Mouse (Mus musculus) B cell, adult 2 months (primary cell): ENCODE measurements around the gene Nhp2.

Experiments used
- DNase-seq, 2 experiments: peaks; one replicate each; pipeline ENCODE4 v3.0.0; 2022

Gene Nhp2

DNA sequence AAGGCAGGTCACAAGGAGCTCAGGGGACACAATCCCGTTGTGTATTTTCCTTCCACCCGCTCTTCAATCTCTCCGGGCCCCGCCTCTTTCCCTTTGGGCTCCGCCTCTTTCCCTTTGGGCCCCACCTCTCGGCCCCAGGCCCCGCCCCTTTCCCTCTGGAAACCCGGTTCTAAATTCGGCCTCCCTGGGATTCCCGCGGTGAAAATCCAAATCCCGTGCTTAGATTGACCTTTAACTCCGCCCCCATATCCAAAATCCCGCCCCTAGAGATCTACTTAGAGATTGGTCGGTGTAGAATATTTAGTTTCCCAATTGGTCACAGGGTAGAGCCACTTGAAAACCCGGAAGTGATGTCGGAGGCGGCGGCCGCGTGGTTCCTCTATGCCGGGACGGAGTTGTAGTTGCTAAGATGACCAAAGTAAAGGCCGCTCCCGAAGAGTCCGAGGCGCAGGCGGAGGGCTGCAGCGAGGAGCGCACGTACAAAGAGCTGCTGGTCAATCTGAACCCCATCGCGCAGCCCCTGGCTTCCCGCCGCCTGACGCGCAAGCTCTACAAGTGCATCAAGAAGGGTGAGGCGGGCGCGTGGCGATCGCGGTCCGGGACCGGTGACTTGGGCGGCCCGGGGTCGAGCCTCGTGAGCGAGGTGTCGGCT is at the start of gene Nhp2:
Nhp2 (plus strand) TSS at position 327 of the 652 bp plus-strand sequence.
- DNase-seq, result peak; percentile 92 to 93

DNA sequence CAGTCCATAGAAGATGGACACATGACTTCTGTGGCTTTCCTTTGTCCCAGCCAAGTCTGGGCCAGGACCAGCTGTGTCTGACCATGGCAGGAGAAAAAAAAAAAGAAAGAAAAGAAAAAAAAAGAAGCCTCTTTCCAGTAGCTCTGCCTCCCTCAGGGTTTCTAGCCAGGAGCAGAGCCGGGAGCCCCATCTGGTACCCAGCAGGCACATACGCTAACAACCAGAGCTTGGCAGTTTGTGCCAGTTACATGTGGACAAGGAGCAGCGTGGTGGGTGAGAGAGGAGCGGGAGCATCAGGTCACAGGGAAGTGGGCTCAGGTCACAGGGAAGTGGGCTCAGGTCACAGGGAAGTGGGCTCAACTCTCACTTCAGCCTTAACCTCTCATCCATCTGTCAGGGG is 43.1 kb upstream of the Nhp2 start:
- DNase-seq, result no peak

DNA sequence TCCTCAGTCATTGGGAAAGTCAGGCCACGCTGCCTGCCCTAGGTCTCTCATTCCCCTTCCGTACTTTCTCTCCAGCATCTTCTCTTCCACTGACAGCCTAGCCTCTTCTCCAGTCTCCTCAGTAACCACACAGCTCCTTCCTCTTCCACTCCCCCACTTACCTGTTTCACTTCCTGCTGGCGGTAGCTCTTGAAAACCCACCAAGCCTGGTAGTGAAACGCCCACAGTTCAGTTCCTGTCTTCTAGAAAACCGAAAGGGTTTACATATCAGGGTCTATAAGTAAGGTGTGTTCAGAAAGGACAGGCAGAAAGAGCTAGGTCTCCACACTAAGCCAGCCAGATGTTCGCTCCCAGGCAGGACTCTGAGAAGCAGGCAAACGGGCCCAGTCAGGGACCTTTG is 41.9 kb upstream of the Nhp2 start:
- DNase-seq, result peak; percentile 66 to 74

DNA sequence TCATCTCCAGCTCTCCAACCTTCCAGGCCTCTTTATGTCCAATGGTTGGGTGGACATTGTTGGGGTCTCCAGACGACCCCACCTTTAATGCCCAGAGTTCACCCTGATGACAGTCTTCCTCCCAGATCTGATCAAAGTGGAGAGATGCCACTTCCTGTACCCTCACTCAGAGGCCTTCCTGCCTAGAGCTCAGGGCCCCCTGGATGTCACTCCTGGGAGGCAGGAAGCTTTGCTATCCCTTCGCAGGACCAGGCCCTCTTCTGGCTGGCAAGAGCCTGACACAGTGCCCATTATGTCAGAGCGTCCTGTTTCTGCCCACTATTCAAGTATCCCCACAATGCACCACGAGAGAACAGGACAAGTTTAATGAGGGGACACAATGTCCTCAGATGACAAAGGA is 40.5 kb upstream of the Nhp2 start:
- no peak for DNase-seq

DNA sequence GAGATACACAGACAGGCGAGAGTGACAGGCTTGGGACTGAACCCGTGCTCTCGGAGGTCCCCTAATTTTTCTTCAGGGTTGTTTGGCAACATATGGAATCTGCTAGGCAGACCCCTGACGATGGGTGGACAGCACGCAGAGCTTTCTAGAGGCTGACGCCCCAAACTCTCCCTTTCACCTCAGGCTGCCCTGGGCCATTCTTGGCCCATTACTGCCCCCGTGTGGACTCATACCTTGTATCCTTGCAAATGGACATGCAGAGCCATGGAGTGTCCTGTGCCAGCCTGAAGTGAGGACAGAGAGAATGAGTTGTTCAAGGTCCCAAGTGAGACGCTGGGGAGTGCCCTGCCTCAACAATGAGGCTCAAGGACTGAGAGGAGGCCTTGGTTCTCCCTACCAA is 36.8 kb upstream of the Nhp2 start:
- DNase-seq, result peak; percentile 83 to 87

DNA sequence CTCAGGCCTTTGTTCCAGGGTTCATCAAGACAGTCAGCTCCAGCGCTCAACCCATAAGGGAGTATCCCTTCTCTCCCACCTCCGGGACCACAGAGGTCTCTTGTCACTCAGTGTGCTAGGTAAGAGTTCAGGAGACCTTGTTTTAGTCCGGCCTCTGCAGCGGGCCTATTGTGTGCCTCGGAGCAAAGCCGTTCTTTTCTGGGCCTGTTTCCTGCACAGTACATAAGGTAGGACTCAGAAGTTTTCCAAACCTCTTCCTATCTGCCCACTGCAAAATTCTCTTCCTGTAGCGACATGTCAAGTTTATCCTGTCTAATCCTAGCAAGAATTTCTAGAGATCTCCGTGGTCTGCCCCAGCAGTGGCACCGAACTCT is 35.5 kb upstream of the Nhp2 start:
- DNase-seq, result no peak

DNA sequence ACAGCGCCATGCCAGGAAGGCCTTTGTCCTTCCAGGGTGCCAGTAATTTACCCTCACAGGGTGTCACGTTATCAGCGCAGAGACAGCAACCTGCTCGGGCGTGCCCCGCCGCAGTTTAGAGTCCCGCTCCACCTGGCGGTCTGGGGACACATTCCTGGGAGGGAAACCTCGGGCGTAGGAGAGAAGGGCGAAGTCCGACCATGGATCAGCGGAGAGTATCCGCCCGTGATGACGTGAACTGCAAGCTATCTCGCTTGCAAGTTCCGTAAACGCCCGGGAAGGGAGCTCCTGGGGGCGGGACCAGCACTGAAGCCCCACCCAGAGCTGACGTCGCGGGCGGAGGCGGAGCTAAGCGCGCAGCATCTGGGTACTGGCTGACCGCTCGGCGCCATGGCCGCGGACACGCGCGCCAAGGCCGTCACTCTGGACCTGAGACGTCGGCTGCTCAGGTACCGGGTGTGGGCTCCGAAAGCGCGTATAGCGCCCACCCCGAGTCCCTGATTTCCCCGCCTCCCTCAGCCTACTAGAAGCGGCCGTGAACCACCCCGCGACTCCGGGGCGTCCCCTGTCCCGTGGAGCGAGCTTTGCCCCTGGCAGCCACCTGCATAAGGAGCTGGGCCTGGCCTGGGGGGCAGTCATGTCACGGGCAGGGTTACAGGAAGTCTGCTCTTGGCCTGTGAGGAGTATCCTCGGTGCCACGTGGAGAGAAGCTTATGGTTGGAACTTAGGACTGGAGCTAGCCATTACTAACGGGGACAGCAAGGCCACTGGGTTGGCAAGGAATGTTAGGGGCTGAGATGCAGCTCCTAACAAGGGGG is 34.9 kb upstream of the Nhp2 start, which contains the start of gene Phykpl:
Phykpl (plus strand) TSS at position 327 of the 818 bp plus-strand sequence.
- DNase-seq, result peak; percentile 97

DNA sequence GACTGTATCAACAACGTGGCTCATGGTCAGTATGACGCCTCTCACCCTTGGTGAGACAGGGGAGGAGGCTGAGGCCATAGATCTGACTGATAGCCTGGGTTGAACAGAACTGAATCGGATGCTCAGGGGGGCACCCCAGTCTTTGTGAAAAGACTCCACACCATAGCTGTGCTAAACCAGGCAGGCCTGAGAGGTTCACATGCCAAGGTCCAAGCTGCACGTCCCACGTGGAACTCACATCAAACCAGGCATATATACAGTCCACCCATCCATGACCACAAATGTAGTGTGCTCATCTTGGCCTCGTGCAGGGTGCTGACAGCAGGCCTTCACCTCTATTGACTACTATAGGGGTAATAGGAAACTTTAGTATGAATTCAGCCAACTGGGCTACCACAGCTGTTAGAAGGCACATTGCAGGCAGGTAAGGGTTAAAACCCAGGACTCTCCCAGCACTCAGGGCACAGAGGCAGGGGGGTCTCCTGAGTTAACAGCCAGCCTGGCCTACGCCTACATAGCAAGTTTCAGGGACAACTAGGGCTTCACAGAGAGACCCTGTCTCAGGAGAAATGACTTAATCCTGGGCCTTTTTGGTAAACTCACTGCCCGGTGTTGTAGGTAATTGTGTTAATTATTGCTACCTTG is 33.8 kb upstream of the Nhp2 start:
- no peak for DNase-seq

DNA sequence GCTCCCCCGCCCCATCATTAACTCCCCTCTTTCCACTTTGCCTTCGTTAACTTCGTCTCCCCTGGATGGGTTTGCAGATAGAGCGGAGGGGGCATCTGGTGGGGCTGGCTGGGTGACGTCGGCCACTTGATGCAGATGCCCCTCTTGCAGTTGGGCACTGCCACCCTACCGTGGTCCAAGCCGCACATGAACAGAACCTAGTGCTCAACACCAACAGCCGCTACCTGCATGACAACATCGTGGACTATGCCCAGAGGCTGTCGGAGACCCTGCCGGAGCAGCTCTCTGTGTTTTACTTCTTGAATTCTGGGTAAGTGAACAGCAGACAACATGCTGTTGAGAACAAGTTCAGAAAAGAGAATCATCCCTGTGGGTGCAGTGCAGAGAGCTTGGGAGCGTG is 33.1 kb upstream of the Nhp2 start:
- DNase-seq, result no peak

DNA sequence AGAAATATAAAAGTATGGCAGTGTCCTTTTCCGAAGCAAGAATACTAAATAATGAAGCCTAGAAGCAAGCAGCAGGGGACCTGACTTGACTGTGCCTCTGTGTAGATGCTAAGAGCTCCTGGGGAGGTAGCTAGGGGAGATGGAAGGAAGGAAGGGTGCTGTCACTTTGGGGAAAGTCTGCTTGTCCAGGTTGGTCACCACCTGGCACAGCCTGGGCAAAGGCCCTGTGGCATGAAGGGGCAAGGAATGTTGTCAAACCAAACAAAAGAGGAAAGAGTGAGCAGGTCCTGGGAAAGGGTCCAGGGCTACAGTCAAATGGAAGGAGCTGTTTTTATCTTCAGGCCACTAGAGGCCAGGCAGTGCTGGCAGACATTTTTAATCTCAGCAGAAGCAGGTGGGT is 32.5 kb upstream of the Nhp2 start:
- DNase-seq, result no peak

DNA sequence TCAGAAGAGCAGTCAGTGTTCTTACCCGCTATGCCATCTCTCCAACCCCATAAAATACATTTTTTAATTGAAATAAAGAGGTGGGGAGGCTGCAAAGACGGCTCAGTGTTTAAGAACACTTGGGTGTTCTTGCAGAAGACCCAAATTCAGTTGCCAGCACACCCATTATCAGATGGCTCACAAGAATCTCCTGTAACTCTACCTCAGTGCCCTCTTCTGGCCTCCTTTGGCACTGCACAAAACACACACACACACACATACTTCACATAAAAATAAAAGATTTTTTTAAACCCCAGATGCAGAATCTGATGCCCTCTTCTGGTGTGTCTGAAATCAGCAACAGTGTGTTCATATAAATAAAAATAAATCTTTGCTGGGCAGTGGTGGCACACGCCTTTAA is 30.7 kb upstream of the Nhp2 start:
- DNase-seq, result no peak

DNA sequence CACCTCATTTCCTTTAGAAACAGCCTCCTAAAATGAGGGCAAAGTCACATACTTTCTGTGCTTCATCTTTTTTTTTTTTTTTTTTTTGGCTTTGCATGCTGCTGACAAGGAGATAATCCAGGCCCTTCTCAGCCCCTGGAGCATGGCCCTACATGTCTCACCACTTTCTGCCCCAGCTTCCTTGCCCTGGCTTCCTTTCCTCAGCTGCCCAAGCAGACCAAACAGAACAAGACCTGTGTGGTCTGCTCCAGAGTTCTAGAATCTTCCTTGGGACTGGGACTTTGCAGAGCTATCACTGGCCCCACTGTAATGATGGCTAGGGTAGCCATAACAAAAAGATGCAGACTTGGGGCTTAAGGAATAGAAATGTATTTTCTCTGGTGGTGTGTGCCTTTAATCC is 29.5 kb upstream of the Nhp2 start:
- no peak for DNase-seq

DNA sequence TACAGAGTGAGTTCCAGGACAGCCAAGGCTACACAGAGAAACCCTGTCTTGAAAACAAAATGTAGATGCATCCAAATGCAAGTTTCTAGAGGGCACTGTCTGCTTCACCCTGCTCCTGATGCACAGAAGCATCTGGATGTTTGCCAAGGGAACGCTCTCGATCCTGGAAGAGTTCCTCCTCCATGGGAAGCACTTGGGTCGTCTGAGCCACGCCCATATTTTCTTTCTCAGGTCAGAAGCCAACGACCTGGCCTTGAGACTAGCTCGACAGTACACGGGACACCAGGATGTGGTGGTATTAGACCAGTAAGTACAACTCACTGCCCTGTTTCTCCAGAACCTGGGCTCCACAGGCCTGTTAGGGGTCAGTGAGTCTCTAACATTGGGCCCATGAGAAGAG is 28.4 kb upstream of the Nhp2 start:
- DNase-seq, result no peak

DNA sequence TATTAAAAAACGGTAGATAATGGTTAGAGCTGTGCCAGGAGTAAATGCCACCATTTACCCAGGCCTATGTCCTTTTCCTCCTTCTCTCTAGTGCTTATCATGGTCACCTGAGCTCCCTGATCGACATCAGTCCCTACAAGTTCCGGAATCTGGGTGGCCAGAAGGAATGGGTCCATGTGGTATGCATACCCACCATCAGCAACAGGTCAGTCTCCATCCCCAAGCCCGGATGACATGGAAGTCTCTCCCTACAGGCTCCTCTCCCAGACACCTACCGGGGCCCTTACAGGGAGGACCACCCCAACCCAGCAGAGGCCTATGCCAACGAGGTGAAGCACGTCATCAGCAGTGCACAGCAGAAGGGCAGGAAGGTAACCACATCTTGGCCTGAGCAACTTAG is 27.6 kb upstream of the Nhp2 start:
- no peak for DNase-seq

DNA sequence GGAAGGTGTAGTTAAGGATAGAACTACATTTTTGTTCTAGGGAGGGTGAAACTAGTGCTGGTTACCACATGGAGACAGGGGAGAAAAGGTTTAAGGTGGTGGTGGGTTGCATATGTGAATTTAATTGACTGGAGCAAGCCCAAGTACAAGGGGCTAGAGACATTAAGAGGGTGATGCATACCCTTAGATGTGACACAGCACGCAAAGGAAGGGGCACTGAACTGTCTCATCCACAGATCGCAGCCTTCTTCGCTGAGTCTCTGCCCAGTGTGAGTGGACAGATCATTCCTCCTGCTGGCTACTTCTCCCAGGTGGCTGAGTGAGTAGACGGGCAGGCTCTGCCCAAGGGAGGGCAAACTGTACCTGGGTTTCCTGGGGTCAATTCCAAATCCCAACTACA is 26.2 kb upstream of the Nhp2 start:
- DNase-seq, result no peak

DNA sequence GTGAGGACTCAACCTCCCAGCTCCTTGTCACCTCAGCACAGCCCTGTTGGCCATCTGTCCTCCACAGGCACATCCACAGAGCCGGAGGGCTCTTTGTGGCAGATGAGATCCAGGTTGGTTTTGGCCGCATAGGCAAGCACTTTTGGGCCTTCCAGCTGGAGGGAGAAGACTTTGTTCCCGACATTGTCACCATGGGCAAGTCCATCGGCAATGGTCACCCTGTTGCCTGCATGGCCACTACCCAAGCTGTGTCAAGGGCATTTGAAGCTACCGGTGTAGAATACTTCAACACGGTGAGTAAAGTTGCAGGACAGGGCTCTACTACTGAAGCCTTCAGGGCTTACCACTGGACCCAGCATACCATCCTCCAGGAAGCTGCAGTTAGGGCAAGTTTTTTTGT is 25.7 kb upstream of the Nhp2 start:
- no peak for DNase-seq

DNA sequence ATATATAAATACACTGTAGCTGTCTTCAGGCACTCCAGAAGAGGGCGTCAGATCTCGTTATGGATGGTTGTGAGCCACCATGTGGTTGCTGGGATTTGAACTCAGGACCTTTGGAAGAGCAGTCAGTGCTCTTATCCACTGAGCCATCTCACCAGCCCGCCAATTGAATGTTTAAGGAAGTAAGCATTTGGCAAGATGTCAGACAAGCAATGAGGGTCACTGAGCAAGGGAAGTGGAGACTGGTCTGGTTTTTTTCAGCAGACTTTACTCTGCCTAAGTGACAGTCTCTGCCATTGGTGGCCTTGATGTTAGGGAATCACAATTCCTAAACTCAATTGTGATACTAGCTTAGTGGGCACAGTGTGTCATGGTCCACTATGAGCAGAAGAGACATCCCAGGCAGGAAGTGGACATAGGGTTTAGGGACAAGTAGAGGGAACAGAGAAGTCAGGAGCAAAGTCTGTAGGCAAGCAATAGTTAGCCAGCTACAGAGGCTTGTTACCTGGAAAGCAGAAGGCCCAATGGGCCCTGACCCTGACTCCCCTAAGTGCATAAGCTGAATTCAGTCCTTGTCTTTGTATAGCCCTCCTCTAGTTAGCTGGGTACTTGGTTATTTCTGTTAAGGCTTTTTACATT is 24.7 kb upstream of the Nhp2 start:
- no peak for DNase-seq

DNA sequence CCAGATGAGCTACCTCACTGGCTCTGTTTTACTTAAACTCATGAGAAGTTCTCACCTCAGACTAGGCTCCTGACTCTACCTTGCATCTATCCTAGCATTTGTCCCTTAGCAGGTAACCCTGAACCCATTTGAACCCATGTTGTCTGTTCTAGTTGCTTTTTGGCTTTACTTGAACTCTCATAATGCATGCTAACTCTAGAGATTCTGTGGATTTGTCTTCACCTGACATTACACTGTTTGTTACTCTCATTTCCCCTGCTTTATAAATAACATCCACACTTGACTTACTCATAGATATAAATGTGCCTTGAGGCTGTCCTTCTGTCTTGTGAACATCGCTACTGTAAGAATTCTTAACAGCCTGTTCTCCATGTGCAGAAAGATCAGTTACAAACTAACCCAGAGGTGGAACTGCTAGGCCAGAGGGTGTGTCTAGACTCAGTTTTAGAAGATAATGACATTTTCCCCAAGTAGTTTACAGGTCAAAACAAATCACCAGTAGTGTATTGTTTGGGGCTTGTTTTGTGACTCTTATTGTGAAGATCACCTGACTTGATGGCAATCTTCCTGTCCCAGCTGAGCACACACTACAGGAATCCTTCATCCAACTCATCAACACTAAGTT is 24.0 kb upstream of the Nhp2 start:
- DNase-seq, result no peak

DNA sequence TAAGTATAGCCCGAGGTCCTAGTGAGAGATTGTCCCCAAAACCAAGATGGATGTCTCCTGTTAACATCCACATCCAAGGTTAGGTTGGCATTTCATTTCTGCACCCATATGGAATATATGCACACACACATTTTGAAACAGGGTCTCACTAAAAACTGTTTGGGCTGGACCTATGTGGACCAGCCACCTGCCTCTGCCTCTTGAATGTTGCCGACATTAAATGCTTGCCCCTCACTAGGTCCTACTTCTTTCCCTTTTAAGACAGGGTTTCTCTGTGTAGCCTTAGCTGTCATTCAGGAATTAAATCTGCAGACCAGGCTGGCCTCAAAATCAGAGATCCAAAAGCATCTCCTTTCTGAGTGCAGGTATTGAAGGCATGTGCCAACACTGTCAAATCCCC is 22.0 kb upstream of the Nhp2 start:
- DNase-seq, result no peak

DNA sequence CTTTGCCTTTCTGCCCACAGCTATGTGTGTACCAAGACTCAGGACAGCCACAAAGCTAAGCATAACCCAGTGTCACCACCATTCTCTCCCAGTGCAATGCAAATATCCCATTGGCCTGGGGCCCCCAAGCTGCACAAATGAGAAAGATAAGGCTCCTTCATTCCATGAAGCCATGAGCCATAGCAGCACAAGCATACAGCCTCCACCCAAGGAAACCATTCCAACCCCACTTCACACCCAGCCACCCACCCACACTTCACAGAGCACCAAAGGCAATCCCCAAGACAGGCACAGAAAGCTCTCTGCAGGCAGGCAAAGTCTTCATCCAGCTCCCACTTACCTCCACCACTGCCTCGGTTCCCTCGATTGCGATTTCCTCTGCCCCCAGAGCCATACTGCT is 17.3 kb upstream of the Nhp2 start:
- DNase-seq, result no peak

DNA sequence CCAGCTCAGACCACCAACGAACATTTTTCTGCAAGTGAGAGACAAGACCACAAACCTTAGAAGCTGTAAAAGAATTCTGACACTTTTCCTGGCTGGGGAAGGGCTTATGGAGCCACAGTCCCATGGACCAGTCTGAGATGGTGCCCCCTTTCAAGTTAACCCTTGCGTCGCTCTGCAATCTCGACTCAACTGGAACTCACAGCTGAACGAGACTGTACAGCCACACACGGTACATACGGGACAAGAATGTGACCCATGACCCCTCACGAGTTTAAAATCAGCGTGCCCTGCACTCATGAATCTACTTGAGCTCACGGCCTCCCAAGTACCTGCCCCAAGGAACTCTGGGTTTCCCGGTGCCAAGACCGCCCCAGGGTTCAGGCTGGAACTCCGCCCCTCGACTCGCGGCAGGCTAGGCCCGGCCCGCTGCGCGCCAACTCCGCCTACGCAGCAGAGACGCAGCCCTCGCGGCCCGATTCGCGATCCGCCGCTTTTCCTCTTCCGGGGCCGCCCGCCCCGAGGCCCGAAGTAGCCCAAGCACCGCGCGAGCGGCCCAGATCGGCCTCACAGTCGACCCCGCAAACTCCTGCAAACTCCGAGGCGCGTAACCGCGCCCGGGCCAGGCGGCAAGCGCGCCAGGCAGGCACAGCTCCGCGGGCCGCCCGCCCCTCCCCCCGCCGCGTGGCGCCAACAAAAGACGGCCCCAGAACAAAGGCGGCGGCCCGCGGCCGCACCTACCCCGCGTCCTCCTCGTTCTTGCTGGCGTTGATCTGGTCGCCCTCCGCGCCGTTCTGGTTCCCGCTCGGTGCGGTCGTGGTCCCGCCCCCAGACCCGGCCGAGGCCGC is 13.7 kb upstream of the Nhp2 start:
- DNase-seq, result peak; percentile 84 to 87

DNA sequence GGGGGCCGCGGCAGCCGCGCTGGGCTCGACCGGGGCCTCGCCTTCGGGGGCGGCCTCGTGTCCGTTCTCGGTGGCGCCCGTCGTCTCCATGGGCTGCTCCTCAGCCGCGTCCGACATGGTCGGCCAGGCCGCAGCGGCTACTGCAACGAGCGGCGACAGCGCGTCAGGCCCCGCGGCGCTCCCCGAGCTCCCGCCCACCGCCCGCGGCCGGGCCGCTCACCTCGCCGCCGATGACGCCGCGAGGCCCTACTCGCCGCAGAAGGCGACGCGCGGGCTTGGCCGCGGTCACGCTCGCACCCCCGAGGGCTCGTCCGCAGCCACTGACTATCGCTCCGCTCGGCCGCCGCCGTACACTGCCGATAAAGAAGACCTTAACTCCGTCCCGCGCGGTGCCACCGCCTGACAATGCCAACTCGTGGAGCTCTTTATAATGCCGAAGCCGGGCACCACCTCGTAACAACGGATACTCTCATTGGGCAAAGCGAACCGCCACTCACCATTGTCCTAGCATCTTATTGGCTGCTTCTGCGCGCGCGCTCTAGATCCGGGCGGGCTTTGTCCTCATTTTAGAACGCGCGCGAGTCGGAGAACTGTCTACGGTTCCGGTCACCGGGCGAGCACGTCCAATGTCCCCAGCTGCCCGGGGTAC is 13.0 kb upstream of the Nhp2 start, which contains the start of gene Hnrnpab:
Hnrnpab (minus strand) TSS at position 401 of the 649 bp plus-strand sequence.
- DNase-seq, result peak; percentile 96
